ENCODE assay signal across 12 mouse cellular contexts in the genomic region with DNA sequence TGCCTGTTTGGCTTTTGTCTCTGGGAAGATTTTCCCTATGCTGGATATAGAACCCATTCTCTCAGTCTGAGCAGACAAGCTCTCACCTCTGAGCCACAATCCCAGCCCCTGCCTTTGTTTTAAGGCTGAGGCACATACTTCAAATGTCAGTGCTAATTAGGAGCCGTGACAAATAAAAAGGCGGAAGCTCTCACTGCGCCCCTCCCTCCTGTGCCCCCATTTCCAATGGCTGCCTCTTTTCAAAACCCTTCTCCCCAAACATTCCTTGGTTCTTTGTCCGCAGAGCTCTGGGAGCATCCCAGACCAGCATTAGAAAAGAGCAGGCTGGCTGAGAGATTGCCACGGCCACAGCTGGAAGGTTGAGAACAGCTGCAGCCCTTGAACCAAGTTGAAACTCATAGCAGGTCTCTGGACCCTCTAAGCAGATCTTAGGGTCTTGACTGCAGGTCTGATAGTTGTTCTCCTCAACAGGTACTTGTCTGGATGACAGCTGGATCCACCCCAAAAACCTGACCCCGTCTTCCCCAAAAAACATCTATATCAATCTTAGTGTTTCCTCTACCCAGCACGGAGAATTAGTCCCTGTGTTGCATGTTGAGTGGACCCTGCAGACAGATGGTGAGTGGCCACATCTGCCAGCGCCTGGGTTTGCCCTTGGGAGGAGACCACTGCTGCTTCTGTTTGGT. TPM values are rescaled to one million over a fixed set of nuclear protein-coding genes. Genes with fewer than 3 reads are reported as not detected.
A peak's percentile ranks its signal among the peaks of the same experiment; 100 is the strongest.
DNase-seq lines count a peak whose midpoint lies in the region; ATAC-seq and TF ChIP-seq lines count a peak whose summit lies in the region.
"Had no signal": no experiment of that assay in that cellular context is flagged by ENCODE, and none has a peak within 500 bp of the region (broad histone marks: within the 10 kb centered on the region; RNA-seq: fewer than 3 reads in every experiment).

No protein-coding gene starts in this region.

- DNase-seq in hindbrain, embryonic 10.5 days (ENCODE audit: low spot score) = peak; percentile 38
- no peak for DNase-seq in left cerebral cortex, postnatal 14 days (ENCODE audit: low spot score in 2 of 2)
- no peak for DNase-seq in cerebellum, postnatal 10 days
- DNase-seq: cerebellum, postnatal 36 days had no signal

- H3K4me2 ChIP-seq in liver, embryonic 15.5 days = peak overlapping the region; percentile 6; the same call in 1 of the 2 replicates
- H3K4me2 ChIP-seq in liver, embryonic 12.5 days = no peak overlapping the region
- H3K4me2 ChIP-seq in neural tube, embryonic 12.5 days (replicated peaks) = peak overlapping the region; percentile 42
- no peak overlapping the region for H3K4me2 ChIP-seq in kidney, embryonic 14.5 days (replicated peaks; ENCODE audit: low read depth, low read length)
- H3K4me2 ChIP-seq: lung, embryonic 15.5 days had no signal

- peaks cover 33% of the 10 kb centered on the region for H3K36me3 ChIP-seq in liver, embryonic 15.5 days (replicated peaks)
- peaks cover 39% of the 10 kb centered on the region for H3K36me3 ChIP-seq in liver, embryonic 12.5 days
- no peaks in the 10 kb centered on the region for H3K36me3 ChIP-seq in hindbrain, embryonic 10.5 days
- no peaks in the 10 kb centered on the region for H3K36me3 ChIP-seq in neural tube, embryonic 12.5 days
- no peaks in the 10 kb centered on the region for H3K36me3 ChIP-seq in kidney, embryonic 14.5 days (ENCODE audit: control insufficient read depth, insufficient read depth, low read length)
- H3K36me3 ChIP-seq: lung, embryonic 15.5 days had no signal

- intact Hi-C loops in left cerebral cortex, postnatal 14 days (cut with DNase I) = no loop called here

- no peaks in the 10 kb centered on the region for H3K27me3 ChIP-seq in liver, embryonic 15.5 days
- no peaks in the 10 kb centered on the region for H3K27me3 ChIP-seq in liver, embryonic 12.5 days (replicated peaks)
- H3K27me3 ChIP-seq in hindbrain, embryonic 10.5 days (ENCODE audit: insufficient read depth, poor library complexity, severe bottlenecking) = no peaks in the 10 kb centered on the region
- no peaks in the 10 kb centered on the region for H3K27me3 ChIP-seq in neural tube, embryonic 12.5 days (replicated peaks)
- no peaks in the 10 kb centered on the region for H3K27me3 ChIP-seq in kidney, embryonic 14.5 days (ENCODE audit: control insufficient read depth, insufficient read depth, low read length)
- H3K27me3 ChIP-seq: lung, embryonic 15.5 days had no signal

- TF ChIP-seq POLR2A in cortical plate, adult 2 months (IDR thresholded peaks at IDR 0.05; ENCODE audit: extremely low read depth, insufficient read depth, low read length) = no peak

- 48% methylated on average over 8 of the region's 8 CpGs for WGBS in liver, embryonic 15.5 days (ENCODE audit: insufficient replicate concordance)
- 58% methylated on average over 8 of the region's 8 CpGs for WGBS in liver, embryonic 12.5 days (ENCODE audit: insufficient replicate concordance)
- 15% methylated on average over 8 of the region's 8 CpGs for WGBS in hindbrain, embryonic 10.5 days
- WGBS in neural tube, embryonic 12.5 days = 11% methylated on average over 8 of the region's 8 CpGs
- 25% methylated on average over 8 of the region's 8 CpGs for WGBS in kidney, embryonic 14.5 days

- H3K27ac ChIP-seq in liver, embryonic 15.5 days (replicated peaks) = peak overlapping the region; percentile 51
- H3K27ac ChIP-seq in liver, embryonic 12.5 days = no peak overlapping the region
- H3K27ac ChIP-seq in cortical plate, adult 2 months (ENCODE audit: insufficient read depth, low read length) = 0 out of 2 replicates have a peak overlapping the region, but pooled peaks have one; percentile 10
- peak overlapping the region; percentile 87 for H3K27ac ChIP-seq in hindbrain, embryonic 10.5 days
- peak overlapping the region; percentile 82 for H3K27ac ChIP-seq in neural tube, embryonic 12.5 days
- no peak overlapping the region for H3K27ac ChIP-seq in kidney, embryonic 14.5 days (ENCODE audit: low read depth, low read length)
- H3K27ac ChIP-seq: lung, embryonic 15.5 days had no signal

- H3K4me1 ChIP-seq in liver, embryonic 15.5 days (replicated peaks) = peaks cover 64% of the 10 kb centered on the region
- H3K4me1 ChIP-seq in liver, embryonic 12.5 days = peaks cover 57% of the 10 kb centered on the region
- H3K4me1 ChIP-seq in cortical plate, adult 2 months (ENCODE audit: control insufficient read depth, insufficient read depth, low read length) = peaks cover 9% of the 10 kb centered on the region
- H3K4me1 ChIP-seq in hindbrain, embryonic 10.5 days (replicated peaks) = peaks cover 43% of the 10 kb centered on the region
- H3K4me1 ChIP-seq in neural tube, embryonic 12.5 days = peaks cover 37% of the 10 kb centered on the region
- H3K4me1 ChIP-seq in kidney, embryonic 14.5 days (ENCODE audit: control insufficient read depth, insufficient read depth, low read length) = no peaks in the 10 kb centered on the region

- H3K9me3 ChIP-seq in liver, embryonic 15.5 days (replicated peaks) = no peaks in the 10 kb centered on the region
- no peaks in the 10 kb centered on the region for H3K9me3 ChIP-seq in liver, embryonic 12.5 days (replicated peaks)
- no peaks in the 10 kb centered on the region for H3K9me3 ChIP-seq in hindbrain, embryonic 10.5 days
- H3K9me3 ChIP-seq in neural tube, embryonic 12.5 days = no peaks in the 10 kb centered on the region
- H3K9me3 ChIP-seq in kidney, embryonic 14.5 days (ENCODE audit: control insufficient read depth, low read length) = no peaks in the 10 kb centered on the region
- H3K9me3 ChIP-seq: lung, embryonic 15.5 days had no signal

- ATAC-seq in liver, embryonic 15.5 days (ENCODE audit: insufficient read depth) = no peak
- ATAC-seq in liver, embryonic 12.5 days = no peak
- peak; percentile 79 for ATAC-seq in neural tube, embryonic 12.5 days (ENCODE audit: low FRiP score, low read depth)
- no peak for ATAC-seq in kidney, embryonic 14.5 days (ENCODE audit: low FRiP score, low TSS enrichment)
- ATAC-seq: inflammation-experienced regulatory T-cells, adult 6 months had no signal

- no peak for TF ChIP-seq CTCF in cortical plate, adult 2 months (IDR thresholded peaks at IDR 0.05; ENCODE audit: extremely low read depth, insufficient read depth, low read length)

- H3K9ac ChIP-seq in liver, embryonic 15.5 days = no peak overlapping the region
- no peak overlapping the region for H3K9ac ChIP-seq in liver, embryonic 12.5 days
- H3K9ac ChIP-seq in neural tube, embryonic 12.5 days = no peak overlapping the region
- no peak overlapping the region for H3K9ac ChIP-seq in kidney, embryonic 14.5 days (ENCODE audit: low read depth, low read length)
- H3K9ac ChIP-seq: lung, embryonic 15.5 days had no signal

- H3K4me3 ChIP-seq in liver, embryonic 15.5 days (replicated peaks) = no peak overlapping the region
- H3K4me3 ChIP-seq in liver, embryonic 12.5 days = no peak overlapping the region
- no peak overlapping the region for H3K4me3 ChIP-seq in cortical plate, adult 2 months (ENCODE audit: insufficient read depth, low read length)
- peak overlapping the region; percentile 27 for H3K4me3 ChIP-seq in hindbrain, embryonic 10.5 days
- H3K4me3 ChIP-seq in neural tube, embryonic 12.5 days = no peak overlapping the region
- H3K4me3 ChIP-seq in kidney, embryonic 14.5 days (ENCODE audit: low read length) = no peak overlapping the region
- H3K4me3 ChIP-seq: lung, embryonic 15.5 days had no signal

RNA-seq across cellular contexts. Expression of a gene that starts 9.6 kb away (rescaled TPM):
- polyA plus RNA-seq in liver, embryonic 15.5 days (2015; fragmentation: Nextera tagmentation; extraction: Ambion mirVana) = 10.4 and 12.1 TPM in 2 replicates
- polyA plus RNA-seq in liver, embryonic 12.5 days (2016; fragmentation: Nextera tagmentation; extraction: Ambion mirVana) = 13.3 and 14.8 TPM in 2 replicates
- 16.6 and 17.9 TPM in 2 replicates for polyA plus RNA-seq in cortical plate, adult 2 months (2012; rRNA removed)
- polyA plus RNA-seq in hindbrain, embryonic 10.5 days (2016; fragmentation: Nextera tagmentation; extraction: Ambion mirVana) = 5.4 and 6.2 TPM in 2 replicates
- polyA plus RNA-seq in neural tube, embryonic 12.5 days (2016; fragmentation: Nextera tagmentation; extraction: Ambion mirVana) = 10.4 and 12.8 TPM in 2 replicates
- 1 to 10 TPM; 7.4 to 9.1 TPM for total RNA-seq in left cerebral cortex, postnatal 14 days (2021)
- 2.3 and 2.4 TPM in 2 replicates for polyA plus RNA-seq in kidney, embryonic 14.5 days (2014; fragmentation: Nextera tagmentation; extraction: Ambion mirVana)

RNA-seq across cellular contexts. Expression of a gene that starts 21.0 kb away (rescaled TPM):
- not detected in 2 replicates for polyA plus RNA-seq in liver, embryonic 15.5 days (2015; fragmentation: Nextera tagmentation; extraction: Ambion mirVana)
- polyA plus RNA-seq in liver, embryonic 12.5 days (2016; fragmentation: Nextera tagmentation; extraction: Ambion mirVana) = 0.02 TPM in 1 of 2 replicates, not detected in the other
- 39.3 and 40.5 TPM in 2 replicates for polyA plus RNA-seq in cortical plate, adult 2 months (2012; rRNA removed)
- polyA plus RNA-seq in hindbrain, embryonic 10.5 days (2016; fragmentation: Nextera tagmentation; extraction: Ambion mirVana) = 0.52 and 1.1 TPM in 2 replicates
- polyA plus RNA-seq in neural tube, embryonic 12.5 days (2016; fragmentation: Nextera tagmentation; extraction: Ambion mirVana) = 2.5 and 3.2 TPM in 2 replicates
- 10 to 100 TPM; 71.2 to 75.7 TPM for total RNA-seq in left cerebral cortex, postnatal 14 days (2021)
- polyA plus RNA-seq in kidney, embryonic 14.5 days (2014; fragmentation: Nextera tagmentation; extraction: Ambion mirVana) = 0.04 and 0.21 TPM in 2 replicates
- total RNA-seq: gastrocnemius, adult 8-10 months had no signal

RNA-seq across cellular contexts. Expression of a gene that starts 58.5 kb away (rescaled TPM):
- polyA plus RNA-seq in liver, embryonic 15.5 days (2015; fragmentation: Nextera tagmentation; extraction: Ambion mirVana) = 9.9 and 11.6 TPM in 2 replicates
- 15.6 and 16.0 TPM in 2 replicates for polyA plus RNA-seq in liver, embryonic 12.5 days (2016; fragmentation: Nextera tagmentation; extraction: Ambion mirVana)
- polyA plus RNA-seq in cortical plate, adult 2 months (2012; rRNA removed) = 45.6 and 46.9 TPM in 2 replicates
- polyA plus RNA-seq in hindbrain, embryonic 10.5 days (2016; fragmentation: Nextera tagmentation; extraction: Ambion mirVana) = 21.3 and 22.2 TPM in 2 replicates
- 19.9 and 23.6 TPM in 2 replicates for polyA plus RNA-seq in neural tube, embryonic 12.5 days (2016; fragmentation: Nextera tagmentation; extraction: Ambion mirVana)
- total RNA-seq in left cerebral cortex, postnatal 14 days (2021) = 10 to 100 TPM; 34.4 to 34.9 TPM
- 13.7 and 15.2 TPM in 2 replicates for polyA plus RNA-seq in kidney, embryonic 14.5 days (2014; fragmentation: Nextera tagmentation; extraction: Ambion mirVana)

Comparison
In these comparisons a context has a peak if more than half of its experiments do, and no peak if none do; other contexts are left out.
1. H3K27ac ChIP-seq: peak in liver, embryonic 15.5 days (single experiment), cortical plate, adult 2 months (single experiment), hindbrain, embryonic 10.5 days (single experiment) and neural tube, embryonic 12.5 days (single experiment); none in liver, embryonic 12.5 days (single experiment) and kidney, embryonic 14.5 days (single experiment).
2. H3K4me2 ChIP-seq: peak in liver, embryonic 15.5 days (single experiment) and neural tube, embryonic 12.5 days (single experiment); none in liver, embryonic 12.5 days (single experiment) and kidney, embryonic 14.5 days (single experiment).